Mouse (Mus musculus) forebrain, embryonic 10.5 days (tissue): Measurements from ENCODE around the gene Jph3. TPM values are rescaled to one million over a fixed set of nuclear protein-coding genes. Genes with fewer than 3 reads are reported as not detected.

Source experiments
- DNase-seq: peaks from one replicate; pipeline ENCODE4 v3.0.0-alpha.2; 2017; ENCODE audit warnings: low spot score; ENCODE audit errors: extremely low spot score
- H3K27ac ChIP-seq: fragments of 300-500 bp; sonication (generic); 2 replicates; pipeline ENCODE4 v1.5.1; 2016; ENCODE audit warnings: mild to moderate bottlenecking
- H3K27me3 ChIP-seq: fragments of 300-500 bp; sonication (generic); 2 replicates; pipeline ENCODE4 v1.6.1; 2016; ENCODE audit warnings: mild to moderate bottlenecking; ENCODE audit not compliant: poor library complexity, severe bottlenecking
- H3K36me3 ChIP-seq: fragments of 300-500 bp; sonication (generic); replicated peaks from 2 replicates; pipeline ENCODE4 v1.6.1; 2016; ENCODE audit warnings: mild to moderate bottlenecking, moderate library complexity
- H3K4me1 ChIP-seq: fragments of 300-500 bp; sonication (generic); 2 replicates; pipeline ENCODE4 v1.6.1; 2016
- H3K4me3 ChIP-seq: fragments of 300-500 bp; sonication (generic); 2 replicates; pipeline ENCODE4 v1.5.1; 2016; ENCODE audit warnings: mild to moderate bottlenecking, moderate library complexity
- H3K9me3 ChIP-seq: fragments of 300-500 bp; sonication (generic); 2 replicates; pipeline ENCODE4 v1.6.1; 2016; ENCODE audit warnings: mild to moderate bottlenecking, moderate library complexity
- WGBS: fragments of 180-500 bp; shearing (Covaris S2); methylation state at CpG from one replicate; pipeline ENCODE4 v1.1.7; 2016; 5-methylcytosine and 5-hydroxymethylcytosine counted together
- polyA plus RNA-seq: library from polyadenylated mRNA; unstranded; fragments of >200 nt; fragmentation: Nextera tagmentation; extraction: Ambion mirVana; gene quantifications from 2 replicates; pipeline ENCODE4 v1.2.1, GENCODE M21; 2016

Gene Jph3
- polyA plus RNA-seq, 1 experiment from 2014 or later = 5.6 TPM

GRCm38 (mm10) chr8:121829048-121829776, 99.8 kb downstream of the Jph3 start, which contains the start of gene Klhdc4:
Klhdc4 (minus strand) TSS chr8:121829569.
- Histone ChIP-seq H3K9me3 (no peaks in the 10 kb centered on the region), H3K4me3 (peak within 1 kb of the TSS; percentile 97), H3K36me3 (peaks cover 6% of the 10 kb centered on the region), H3K27me3 (0 out of 2 replicates have a peak, but pooled peaks cover 4% of the 10 kb centered on the region), H3K4me1 (peaks cover 19% of the 10 kb centered on the region), H3K27ac (peak within 1 kb of the TSS; percentile 90)
- DNase-seq = peak; percentile 90
- WGBS = under 1% methylated on average over 68 of the region's 68 CpGs

- Histone ChIP-seq H3K36me3 (peaks cover 6% of the 10 kb centered on the region), H3K9me3 (no peaks in the 10 kb centered on the region), H3K4me1 (peaks cover 19% of the 10 kb centered on the region), H3K27ac (peak overlapping the region; percentile 90), H3K27me3 (0 out of 2 replicates have a peak, but pooled peaks cover 4% of the 10 kb centered on the region), H3K4me3 (peak overlapping the region; percentile 97)
- no peak for DNase-seq
- 20% methylated on average over 18 of the region's 18 CpGs for WGBS
Measured at GRCm38 (mm10) chr8:121829777-121830362, 100.4 kb downstream of the Jph3 start.

GRCm38 (mm10) chr8:121832061-121832460, 102.6 kb downstream of the Jph3 start:
- peaks cover 8% of the 10 kb centered on the region for H3K36me3 ChIP-seq
- no peak overlapping the region for H3K4me3 ChIP-seq
- DNase-seq = no peak
- WGBS = 82% methylated on average over 2 of the region's 2 CpGs
- peak overlapping the region; percentile 81 for H3K27ac ChIP-seq
- 0 out of 2 replicates have a peak, but pooled peaks cover 4% of the 10 kb centered on the region for H3K27me3 ChIP-seq
- H3K9me3 ChIP-seq = no peaks in the 10 kb centered on the region
- H3K4me1 ChIP-seq = peaks cover 19% of the 10 kb centered on the region

- no peaks in the 10 kb centered on the region for H3K9me3 ChIP-seq
- peak; percentile 58 for DNase-seq
- H3K4me3 ChIP-seq = peak overlapping the region; percentile 31; the same call in 1 of the 2 replicates
- H3K27ac ChIP-seq = peak overlapping the region; percentile 81
- H3K4me1 ChIP-seq = peaks cover 19% of the 10 kb centered on the region
- 0 out of 2 replicates have a peak, but pooled peaks cover 4% of the 10 kb centered on the region for H3K27me3 ChIP-seq
- 18% methylated on average over 6 of the region's 6 CpGs for WGBS
- H3K36me3 ChIP-seq = peaks cover 7% of the 10 kb centered on the region
Measured at GRCm38 (mm10) chr8:121832503-121832902, 103.1 kb downstream of the Jph3 start.

- Histone ChIP-seq H3K27me3 (no peaks in the 10 kb centered on the region), H3K4me1 (0 out of 2 replicates have a peak, but pooled peaks cover 4% of the 10 kb centered on the region), H3K27ac (no peak overlapping the region), H3K9me3 (no peaks in the 10 kb centered on the region), H3K4me3 (no peak overlapping the region), H3K36me3 (peaks cover 43% of the 10 kb centered on the region)
- DNase-seq = peak; percentile 48
- WGBS = 52% methylated on average over 8 of the region's 8 CpGs
Measured at GRCm38 (mm10) chr8:121841242-121841641, 111.8 kb downstream of the Jph3 start.

GRCm38 (mm10) chr8:121842064-121842955, 112.9 kb downstream of the Jph3 start:
- no peak overlapping the region for H3K27ac ChIP-seq
- H3K9me3 ChIP-seq = no peaks in the 10 kb centered on the region
- no peak for DNase-seq
- no peak overlapping the region for H3K4me3 ChIP-seq
- WGBS = 90% methylated on average over 8 of the region's 8 CpGs
- no peaks in the 10 kb centered on the region for H3K27me3 ChIP-seq
- peaks cover 41% of the 10 kb centered on the region for H3K36me3 ChIP-seq
- H3K4me1 ChIP-seq = 0 out of 2 replicates have a peak, but pooled peaks cover 4% of the 10 kb centered on the region

GRCm38 (mm10) chr8:121843184-121843733, 113.8 kb downstream of the Jph3 start:
- H3K4me3 ChIP-seq = no peak overlapping the region
- no peaks in the 10 kb centered on the region for H3K27me3 ChIP-seq
- WGBS = 78% methylated on average over 3 of the region's 3 CpGs
- no peak for DNase-seq
- no peak overlapping the region for H3K27ac ChIP-seq
- 0 out of 2 replicates have a peak, but pooled peaks cover 4% of the 10 kb centered on the region for H3K4me1 ChIP-seq
- peaks cover 41% of the 10 kb centered on the region for H3K36me3 ChIP-seq
- H3K9me3 ChIP-seq = no peaks in the 10 kb centered on the region

Other genes starting within 250 kb of the Jph3 start
- not detected in 2 replicates for gene 1700018B08Rik, start 185.3 kb upstream of the Jph3 start, polyA plus RNA-seq
- 13.1 and 14.8 TPM in 2 replicates for gene Fbxo31, start 150.8 kb upstream of the Jph3 start, polyA plus RNA-seq
- gene Map1lc3b, start 139.3 kb upstream of the Jph3 start, polyA plus RNA-seq = 175 TPM in 2 replicates
- gene Zcchc14, start 76.7 kb upstream of the Jph3 start, polyA plus RNA-seq = 16.4 and 16.9 TPM in 2 replicates
- gene Klhdc4, start 99.9 kb downstream of the Jph3 start, polyA plus RNA-seq = 74.4 and 76.8 TPM in 2 replicates
- gene Slc7a5, start 178.1 kb downstream of the Jph3 start, polyA plus RNA-seq = 27.4 and 30.5 TPM in 2 replicates
- gene Car5a, start 215.3 kb downstream of the Jph3 start, polyA plus RNA-seq = not detected in 2 replicates
- 44.1 and 56.4 TPM in 2 replicates for gene Banp, start 220.1 kb downstream of the Jph3 start, polyA plus RNA-seq